Mouse (Mus musculus) kidney, embryonic 16.5 days (tissue): ENCODE measurements around the gene Ltb. TPM values are rescaled to one million over a fixed set of nuclear protein-coding genes. Genes with fewer than 3 reads are reported as not detected.
"Not testable (repeated sequence)": the region's sequence is repeated elsewhere in the genome, so short reads cannot be mapped to it uniquely, and the experiment has no call there.

Experiments
- ATAC-seq: fragments of 200-750 bp; cut with Nextera tagmentation; 2 replicates; pipeline ENCODE4 v1.8.0; 2017; ENCODE audit warnings: moderate TSS enrichment; ENCODE audit not compliant: low FRiP score, low TSS enrichment
- H3K27ac ChIP-seq: fragments of 300-500 bp; sonication (generic); 2 replicates; pipeline ENCODE4 v1.5.1; 2014; ENCODE audit warnings: low read length
- H3K27me3 ChIP-seq: fragments of 300-500 bp; sonication (generic); 2 replicates; pipeline ENCODE4 v1.6.1; 2014; ENCODE audit warnings: low read length, control low read depth, mixed read lengths; ENCODE audit not compliant: insufficient read depth
- H3K36me3 ChIP-seq: fragments of 300-500 bp; sonication (generic); 2 replicates; pipeline ENCODE4 v1.6.1; 2014; ENCODE audit warnings: low read length, control low read depth, mixed read lengths; ENCODE audit not compliant: insufficient read depth
- H3K4me1 ChIP-seq: fragments of 300-500 bp; sonication (generic); 2 replicates; pipeline ENCODE4 v1.6.1; 2014; ENCODE audit warnings: low read length, control low read depth, mixed read lengths; ENCODE audit not compliant: insufficient read depth
- H3K4me2 ChIP-seq: fragments of 300-500 bp; sonication (generic); replicated peaks from 2 replicates; pipeline ENCODE4 v1.6.1; 2014; ENCODE audit warnings: low read depth, low read length
- H3K4me3 ChIP-seq: fragments of 300-500 bp; sonication (generic); 2 replicates; pipeline ENCODE4 v1.5.1; 2014; ENCODE audit warnings: mild to moderate bottlenecking, low read length
- H3K9ac ChIP-seq: fragments of 300-500 bp; sonication (generic); replicated peaks from 2 replicates; pipeline ENCODE4 v1.6.1; 2014; ENCODE audit warnings: low read length
- H3K9me3 ChIP-seq: fragments of 300-500 bp; sonication (generic); 2 replicates; pipeline ENCODE4 v1.6.1; 2016; ENCODE audit warnings: low read length, control low read depth
- WGBS: fragments of 180-500 bp; shearing (Covaris S2); extraction: QIAGEN DNeasy Blood & Tissue Kit; methylation state at CpG from one replicate; pipeline ENCODE4 v1.1.7; 2014; 5-methylcytosine and 5-hydroxymethylcytosine counted together
- polyA plus RNA-seq: library from polyadenylated mRNA; unstranded; fragments of >200 nt; fragmentation: Nextera tagmentation; extraction: Ambion mirVana; gene quantifications from 2 replicates; pipeline ENCODE4 v1.2.1, GENCODE M21; 2015

Gene Ltb
- polyA plus RNA-seq, 1 experiment from 2014 or later, result 1.2 TPM

GRCm38 (mm10) chr17:35232659-35233058 is 38.4 kb downstream of the Ltb start:
- Histone ChIP-seq H3K4me2 (peak overlapping the region; percentile 23; the same call in 1 of the 2 replicates), H3K9me3 (no peaks in the 10 kb centered on the region), H3K4me3 (no peak overlapping the region), H3K4me1 (peaks cover 40% of the 10 kb centered on the region), H3K27ac (peak overlapping the region; percentile 70), H3K9ac (peak overlapping the region; percentile 8; the same call in 1 of the 2 replicates), H3K27me3 (no peaks in the 10 kb centered on the region), H3K36me3 (peaks cover 16% of the 10 kb centered on the region)
- WGBS, result 57% methylated on average over 5 of the region's 5 CpGs
- ATAC-seq, result no peak

DNA sequence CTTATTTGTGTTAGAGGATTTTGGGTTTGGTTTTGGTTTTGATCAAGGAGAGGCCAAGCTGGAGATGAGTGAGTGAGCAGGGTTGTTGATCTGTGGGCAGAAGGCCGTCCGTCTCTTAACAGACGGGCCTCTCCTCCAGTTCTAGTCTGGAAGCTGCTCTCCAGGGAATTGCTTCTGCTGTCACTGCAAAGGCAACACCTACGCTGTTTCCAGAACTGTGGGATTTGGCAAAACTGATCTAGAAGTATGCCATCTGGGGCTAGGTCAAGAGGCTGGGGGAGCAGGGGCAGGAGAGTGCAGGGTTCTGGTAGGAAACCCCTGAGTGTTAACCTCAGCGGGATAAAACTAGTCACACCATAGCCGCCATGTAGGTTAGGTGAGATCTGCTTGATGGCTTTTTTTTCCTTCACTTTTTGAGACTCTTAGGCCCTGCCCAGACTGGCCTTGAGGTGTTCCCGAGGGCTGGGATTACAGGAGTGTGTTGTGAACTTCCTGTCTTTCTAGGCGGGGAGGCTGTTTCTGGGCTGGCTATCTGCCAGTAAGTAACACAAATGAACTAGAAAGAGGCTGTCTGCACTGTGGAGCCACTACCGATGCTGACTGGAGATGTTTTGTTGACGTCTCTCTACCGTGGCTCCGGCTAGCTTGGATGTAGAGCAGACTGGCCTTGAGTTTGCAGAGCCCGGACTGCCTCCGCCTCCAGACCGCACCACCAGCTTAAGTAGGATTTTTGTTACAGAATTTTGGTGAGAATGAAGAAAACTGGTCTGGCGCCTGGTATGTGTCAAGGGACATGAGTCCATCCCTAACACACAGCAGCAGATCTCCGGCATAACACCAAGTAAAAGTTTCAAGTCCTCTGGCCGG is 39.1 kb downstream of the Ltb start, which contains the start of gene Atp6v1g2:
Gene Atp6v1g2 (plus strand): TSS at position 547 of the 867 bp plus-strand sequence.
- WGBS, result 54% methylated on average over 18 of the region's 18 CpGs
- ATAC-seq, result no peak
- H3K9me3 ChIP-seq, result no peaks in the 10 kb centered on the region
- H3K9ac ChIP-seq, result peak within 1 kb of the TSS; percentile 84
- H3K4me2 ChIP-seq, result peak within 1 kb of the TSS; percentile 84
- H3K4me3 ChIP-seq, result peak within 1 kb of the TSS; percentile 60
- no peaks in the 10 kb centered on the region for H3K27me3 ChIP-seq
- peaks cover 16% of the 10 kb centered on the region for H3K36me3 ChIP-seq
- peak within 1 kb of the TSS; percentile 96 for H3K27ac ChIP-seq
- H3K4me1 ChIP-seq, result peaks cover 40% of the 10 kb centered on the region

- peaks cover 40% of the 10 kb centered on the region for H3K4me1 ChIP-seq
- H3K27me3 ChIP-seq, H3K9me3 ChIP-seq, ATAC-seq: not testable (repeated sequence)
- WGBS, result 82% methylated on average over 7 of the region's 7 CpGs
- peaks cover 15% of the 10 kb centered on the region for H3K36me3 ChIP-seq
- peak overlapping the region; percentile 70 for H3K27ac ChIP-seq
- H3K9ac ChIP-seq, result peak overlapping the region; percentile 84; the same call in 1 of the 2 replicates
- H3K4me2 ChIP-seq, result peak overlapping the region; percentile 84
- H3K4me3 ChIP-seq, result peak overlapping the region; percentile 60
Observed at GRCm38 (mm10) chr17:35234090-35234489, 39.9 kb downstream of the Ltb start.

DNA sequence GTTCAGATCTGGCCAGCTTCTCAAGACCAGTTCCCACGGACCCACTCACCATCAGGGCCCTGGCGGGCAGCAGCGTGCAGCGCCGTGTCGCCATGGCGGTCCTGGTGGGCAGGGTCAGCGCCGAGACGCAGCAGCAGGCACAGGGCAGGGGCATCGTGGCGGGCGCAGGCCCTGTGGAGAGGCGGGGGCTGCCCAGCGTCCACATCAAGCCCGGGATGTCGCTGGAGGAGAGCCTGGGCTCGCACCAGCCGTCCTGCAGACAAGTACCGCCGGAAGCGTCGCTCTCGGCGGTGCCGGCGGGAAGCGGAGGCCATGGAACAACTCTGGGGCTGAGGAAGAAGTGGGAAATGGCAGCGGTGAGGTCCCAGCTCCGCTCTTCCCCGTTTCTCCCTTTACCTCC is 40.7 kb downstream of the Ltb start:
- WGBS, result 3% methylated on average over 28 of the region's 31 CpGs
- H3K27ac ChIP-seq, result peak overlapping the region; percentile 96
- no peaks in the 10 kb centered on the region for H3K27me3 ChIP-seq
- H3K9me3 ChIP-seq, result no peaks in the 10 kb centered on the region
- peak overlapping the region; percentile 84 for H3K9ac ChIP-seq
- peaks cover 6% of the 10 kb centered on the region; the same call in 1 of the 2 replicates for H3K36me3 ChIP-seq
- H3K4me3 ChIP-seq, result peak overlapping the region; percentile 60
- no peak; the same call in 1 of the 2 replicates for ATAC-seq
- peak overlapping the region; percentile 84 for H3K4me2 ChIP-seq
- H3K4me1 ChIP-seq, result peaks cover 39% of the 10 kb centered on the region

DNA sequence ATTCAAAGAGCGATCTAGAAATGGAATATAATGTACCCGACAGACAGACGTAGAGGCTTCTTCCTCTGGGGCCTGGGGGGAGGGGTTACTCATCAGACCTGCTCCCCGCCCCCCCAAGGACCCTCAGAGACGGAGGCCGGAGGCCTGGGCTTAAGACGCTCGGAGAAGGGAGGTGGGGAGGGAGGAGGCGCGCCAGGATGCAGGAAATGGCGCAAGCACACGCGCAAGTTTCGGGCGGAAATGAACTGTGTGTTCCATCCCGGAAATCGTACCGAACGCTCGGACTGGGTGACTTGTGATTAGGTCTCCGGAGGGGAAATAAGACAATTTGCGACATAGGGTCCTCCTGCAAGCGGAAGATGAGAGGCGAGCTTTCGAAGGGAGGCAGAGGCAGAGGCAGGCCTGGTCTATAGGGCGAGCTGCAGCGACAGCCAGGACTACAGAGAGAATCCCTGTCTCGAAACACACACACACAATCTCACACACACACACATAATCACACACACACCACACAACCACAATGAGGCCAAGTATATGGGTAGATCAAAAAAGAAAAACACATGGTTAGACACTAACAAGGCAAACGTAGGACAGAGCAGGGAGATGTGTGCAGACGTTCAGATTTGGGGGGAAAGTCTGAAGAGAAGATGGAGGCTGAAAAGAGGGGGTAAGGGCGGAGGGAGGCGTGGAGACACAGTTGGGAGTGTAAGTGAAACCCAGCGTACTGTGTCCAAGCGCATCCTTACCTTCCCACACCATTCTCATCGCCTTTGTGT is 41.6 kb downstream of the Ltb start, which contains the start of gene Nfkbil1:
Gene Nfkbil1 (minus strand): TSS at position 179 of the 776 bp plus-strand sequence.
- Histone ChIP-seq H3K27ac (peak within 1 kb of the TSS; percentile 96), H3K9me3 (no peaks in the 10 kb centered on the region), H3K4me2 (peak within 1 kb of the TSS; percentile 84), H3K9ac (peak within 1 kb of the TSS; percentile 84), H3K36me3 (peaks cover 4% of the 10 kb centered on the region; the same call in 1 of the 2 replicates), H3K27me3 (no peaks in the 10 kb centered on the region), H3K4me1 (peaks cover 41% of the 10 kb centered on the region), H3K4me3 (peak within 1 kb of the TSS; percentile 60)
- WGBS, result under 1% methylated on average over 34 of the region's 35 CpGs
- ATAC-seq, result peak; percentile 92

DNA sequence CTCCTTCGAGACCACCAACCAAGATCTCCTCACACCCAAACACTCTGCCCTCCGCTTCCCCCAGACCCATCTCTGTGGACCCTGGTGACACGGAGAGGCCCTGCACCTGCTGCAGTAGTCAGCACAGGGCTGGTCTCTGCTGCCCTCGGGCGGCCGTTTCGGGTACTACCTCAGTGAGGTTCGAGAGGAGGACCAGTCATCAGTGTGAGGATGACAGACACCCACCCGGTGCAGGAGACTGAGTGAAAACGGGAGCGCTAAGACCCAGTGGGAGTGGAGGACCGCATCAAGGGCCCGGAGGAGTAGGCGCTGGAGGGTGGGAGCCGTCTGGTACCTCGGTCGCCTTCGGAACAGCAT is 42.1 kb downstream of the Ltb start:
- Histone ChIP-seq H3K27ac (peak overlapping the region; percentile 96), H3K9ac (peak overlapping the region; percentile 84), H3K4me1 (peaks cover 43% of the 10 kb centered on the region), H3K4me3 (peak overlapping the region; percentile 60), H3K4me2 (peak overlapping the region; percentile 84), H3K36me3 (peaks cover under 1% of the 10 kb centered on the region; the same call in 1 of the 2 replicates), H3K27me3 (no peaks in the 10 kb centered on the region), H3K9me3 (no peaks in the 10 kb centered on the region)
- peak; percentile 60 for ATAC-seq
- under 1% methylated on average over 18 of the region's 18 CpGs for WGBS

DNA sequence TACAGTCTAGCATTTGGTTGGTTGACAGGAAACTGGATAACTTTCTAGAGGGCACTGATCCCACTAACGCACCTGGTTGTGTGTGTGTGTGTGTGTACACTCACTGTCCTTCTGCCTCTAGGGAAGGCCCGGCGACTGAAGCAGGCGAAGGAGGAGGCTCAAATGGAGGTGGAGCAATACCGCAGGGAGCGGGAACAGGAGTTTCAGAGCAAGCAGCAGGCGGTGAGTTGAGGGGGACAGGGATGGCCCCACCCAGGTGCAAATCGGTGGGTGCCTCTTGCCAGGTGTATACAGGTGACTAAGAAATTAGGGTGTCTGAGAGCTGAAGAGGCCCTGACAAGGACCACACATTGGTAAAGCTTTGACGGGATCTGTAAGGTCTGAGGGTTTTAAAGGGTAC is 42.8 kb downstream of the Ltb start:
- Histone ChIP-seq H3K27me3 (no peaks in the 10 kb centered on the region), H3K4me3 (no peak overlapping the region), H3K4me1 (peaks cover 39% of the 10 kb centered on the region), H3K4me2 (no peak overlapping the region), H3K9me3 (no peaks in the 10 kb centered on the region), H3K36me3 (no peaks in the 10 kb centered on the region), H3K27ac (no peak overlapping the region), H3K9ac (no peak overlapping the region)
- no peak for ATAC-seq
- WGBS, result 84% methylated on average over 9 of the region's 9 CpGs

- H3K9me3 ChIP-seq, result no peaks in the 10 kb centered on the region
Observed at GRCm38 (mm10) chr17:35237504-35237903, 43.3 kb downstream of the Ltb start.

DNA sequence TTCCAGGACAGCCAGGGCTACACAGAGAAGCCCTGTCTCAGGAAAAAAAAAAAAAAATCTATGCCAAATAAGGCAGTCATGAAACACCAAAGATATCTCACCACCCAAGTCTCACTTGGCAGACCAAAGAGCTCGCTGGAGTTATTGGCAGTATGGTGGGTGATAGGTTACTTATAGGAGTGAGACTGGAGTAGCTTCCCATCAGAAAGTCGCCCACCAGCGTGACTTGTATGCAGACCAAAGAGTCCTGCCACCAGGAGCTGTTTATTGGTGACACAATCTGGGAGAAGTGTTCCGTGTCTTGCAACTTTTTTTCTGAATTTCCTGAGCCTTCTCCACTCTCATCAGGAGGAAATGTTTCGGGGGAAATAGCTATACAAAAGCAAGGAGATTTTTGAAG is 45.5 kb downstream of the Ltb start:
- no peak overlapping the region for H3K27ac ChIP-seq
- peaks cover 30% of the 10 kb centered on the region for H3K4me1 ChIP-seq
- H3K4me2 ChIP-seq, result no peak overlapping the region
- H3K4me3 ChIP-seq, result no peak overlapping the region
- WGBS, result 81% methylated on average over 5 of the region's 5 CpGs
- no peaks in the 10 kb centered on the region for H3K9me3 ChIP-seq
- no peak for ATAC-seq
- no peak overlapping the region for H3K9ac ChIP-seq
- H3K27me3 ChIP-seq, result no peaks in the 10 kb centered on the region
- peaks cover 17% of the 10 kb centered on the region for H3K36me3 ChIP-seq

More at GRCm38 (mm10) chr17:35237504-35237903, 43.3 kb downstream of the Ltb start:
- H3K27ac ChIP-seq, result no peak overlapping the region
- 82% methylated on average over 12 of the region's 12 CpGs for WGBS
- no peaks in the 10 kb centered on the region for H3K27me3 ChIP-seq
- H3K4me3 ChIP-seq, result no peak overlapping the region
- H3K4me1 ChIP-seq, result peaks cover 35% of the 10 kb centered on the region
- ATAC-seq, result no peak
- H3K9ac ChIP-seq, result no peak overlapping the region; the same call in 1 of the 2 replicates
- H3K36me3 ChIP-seq, result no peaks in the 10 kb centered on the region
- H3K4me2 ChIP-seq, result no peak overlapping the region
